Comparison of ENCODE assay signal across 11 mouse cellular contexts in the genomic region with DNA sequence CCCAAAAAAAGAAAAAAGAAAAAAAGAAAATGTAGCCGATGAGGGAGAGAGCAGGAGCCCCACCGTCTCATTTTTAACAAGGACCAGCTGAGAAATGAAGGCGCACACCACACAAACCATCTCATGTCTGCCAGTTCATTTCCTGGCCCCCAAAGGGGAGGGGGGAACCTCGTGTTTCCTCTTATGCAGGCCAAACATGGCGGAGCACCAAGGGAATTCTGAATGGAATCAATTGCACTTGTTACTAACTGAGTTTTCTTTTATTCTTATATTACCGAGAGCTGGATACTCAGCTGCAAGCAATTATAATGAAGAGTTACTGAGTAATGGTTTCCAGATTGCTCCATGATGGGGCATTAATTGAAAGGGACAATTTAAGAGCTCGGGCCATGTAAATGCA.
DNase-seq lines count a peak whose midpoint lies in the region; ATAC-seq and TF ChIP-seq lines count a peak whose summit lies in the region.
"Had no signal": no experiment of that assay in that cellular context is flagged by ENCODE, and none has a peak within 500 bp of the region (broad histone marks: within the 10 kb centered on the region; RNA-seq: fewer than 3 reads in every experiment).

No protein-coding gene starts in this region.

- 63% methylated on average over 7 of the region's 7 CpGs for WGBS in hindbrain, embryonic 13.5 days
- WGBS in hindbrain, embryonic 14.5 days: 59% methylated on average over 7 of the region's 7 CpGs
- WGBS in embryonic facial prominence, embryonic 14.5 days: 23% methylated on average over 7 of the region's 7 CpGs

- H3K9ac ChIP-seq in hindbrain, embryonic 13.5 days: no peak overlapping the region
- H3K9ac ChIP-seq in hindbrain, embryonic 14.5 days: no peak overlapping the region
- no peak overlapping the region for H3K9ac ChIP-seq in embryonic facial prominence, embryonic 14.5 days (ENCODE audit: low read depth, low read length)
- H3K9ac ChIP-seq: heart, embryonic 15.5 days had no signal

- peak overlapping the region; percentile 23; the same call in 1 of the 2 replicates for H3K27ac ChIP-seq in hindbrain, embryonic 13.5 days
- no peak overlapping the region for H3K27ac ChIP-seq in hindbrain, embryonic 14.5 days
- H3K27ac ChIP-seq in embryonic facial prominence, embryonic 14.5 days (replicated peaks; ENCODE audit: low read depth, low read length): peak overlapping the region; percentile 92
- peak overlapping the region; percentile 66 for H3K27ac ChIP-seq in gastrocnemius, adult 2 months
- H3K27ac ChIP-seq: heart, embryonic 15.5 days had no signal

- no peak for DNase-seq in hindbrain, embryonic 14.5 days (ENCODE audit: low spot score)
- peak; percentile 98 for DNase-seq in embryonic facial prominence, embryonic 14.5 days (ENCODE audit: low spot score)
- DNase-seq in gastrocnemius, adult 2 months: peak; percentile 57
- peak; percentile 73 for DNase-seq in mesoderm, embryonic 11.5 days (ENCODE audit: low read depth, low spot score)
- DNase-seq in cerebellum, adult 11 months: no peak
- no peak for DNase-seq in neural tube, embryonic 10.5 days (ENCODE audit: extremely low spot score, low spot score)
- DNase-seq in cerebellum, postnatal 25 days: no peak
- DNase-seq: kidney, postnatal 10 days; right cerebral cortex, postnatal 4 days had no signal

- no peak overlapping the region for H3K4me3 ChIP-seq in hindbrain, embryonic 13.5 days
- no peak overlapping the region for H3K4me3 ChIP-seq in hindbrain, embryonic 14.5 days (replicated peaks; ENCODE audit: low read length)
- no peak overlapping the region for H3K4me3 ChIP-seq in embryonic facial prominence, embryonic 14.5 days (ENCODE audit: low read depth, low read length)
- H3K4me3 ChIP-seq in gastrocnemius, adult 2 months: no peak overlapping the region
- H3K4me3 ChIP-seq: heart, embryonic 15.5 days had no signal

- H3K9me3 ChIP-seq in hindbrain, embryonic 13.5 days: no peaks in the 10 kb centered on the region
- no peaks in the 10 kb centered on the region for H3K9me3 ChIP-seq in hindbrain, embryonic 14.5 days (ENCODE audit: control insufficient read depth, low read length)
- no peaks in the 10 kb centered on the region for H3K9me3 ChIP-seq in embryonic facial prominence, embryonic 14.5 days (ENCODE audit: control insufficient read depth, low read length)
- H3K9me3 ChIP-seq: heart, embryonic 15.5 days had no signal

- TF ChIP-seq CTCF in gastrocnemius, adult 2 months (IDR thresholded peaks at IDR 0.05): no peak

- H3K36me3 ChIP-seq in hindbrain, embryonic 13.5 days: no peaks in the 10 kb centered on the region
- H3K36me3 ChIP-seq in hindbrain, embryonic 14.5 days (replicated peaks; ENCODE audit: control insufficient read depth, insufficient read depth): no peaks in the 10 kb centered on the region
- no peaks in the 10 kb centered on the region for H3K36me3 ChIP-seq in embryonic facial prominence, embryonic 14.5 days (ENCODE audit: control insufficient read depth, insufficient read depth, low read length)
- H3K36me3 ChIP-seq: heart, embryonic 15.5 days had no signal

- H3K4me1 ChIP-seq in hindbrain, embryonic 13.5 days (replicated peaks): peaks cover 10% of the 10 kb centered on the region; the same call in 1 of the 2 replicates
- H3K4me1 ChIP-seq in hindbrain, embryonic 14.5 days (replicated peaks; ENCODE audit: control insufficient read depth, insufficient read depth, low read length): peaks cover 8% of the 10 kb centered on the region; the same call in 1 of the 2 replicates
- peaks cover 17% of the 10 kb centered on the region for H3K4me1 ChIP-seq in embryonic facial prominence, embryonic 14.5 days (ENCODE audit: control insufficient read depth, insufficient read depth, low read length)
- H3K4me1 ChIP-seq: heart, embryonic 15.5 days had no signal

- H3K4me2 ChIP-seq in hindbrain, embryonic 13.5 days: no peak overlapping the region
- no peak overlapping the region for H3K4me2 ChIP-seq in hindbrain, embryonic 14.5 days (replicated peaks)
- peak overlapping the region; percentile 35 for H3K4me2 ChIP-seq in embryonic facial prominence, embryonic 14.5 days (ENCODE audit: low read depth, low read length)
- H3K4me2 ChIP-seq: heart, embryonic 15.5 days had no signal

- H3K27me3 ChIP-seq in hindbrain, embryonic 13.5 days: no peaks in the 10 kb centered on the region
- no peaks in the 10 kb centered on the region for H3K27me3 ChIP-seq in hindbrain, embryonic 14.5 days (ENCODE audit: control insufficient read depth, insufficient read depth, low read length)
- no peaks in the 10 kb centered on the region for H3K27me3 ChIP-seq in embryonic facial prominence, embryonic 14.5 days (replicated peaks; ENCODE audit: control insufficient read depth, insufficient read depth, low read length)
- H3K27me3 ChIP-seq: heart, embryonic 15.5 days had no signal

- no peak for ATAC-seq in hindbrain, embryonic 13.5 days (ENCODE audit: low FRiP score)
- no peak for ATAC-seq in hindbrain, embryonic 14.5 days (ENCODE audit: low FRiP score)
- ATAC-seq in embryonic facial prominence, embryonic 14.5 days (ENCODE audit: low read depth): peak; percentile 89

- intact Hi-C loops in gastrocnemius, adult 2 months (cut with DNase I): no loop called here

Comparison
In these comparisons a context has a peak if more than half of its experiments do, and no peak if none do; other contexts are left out.
1. DNase-seq: peak in embryonic facial prominence, embryonic 14.5 days (single experiment), gastrocnemius, adult 2 months (single experiment) and mesoderm, embryonic 11.5 days (single experiment); none in hindbrain, embryonic 14.5 days (single experiment), cerebellum, adult 11 months (single experiment), neural tube, embryonic 10.5 days (single experiment) and cerebellum, postnatal 25 days (0 of 2).